Mouse (Mus musculus) heart, postnatal 0 days (tissue): Measurements from ENCODE around the gene Alkbh3. TPM values are rescaled to one million over a fixed set of nuclear protein-coding genes. Genes with fewer than 3 reads are reported as not detected.

ENCODE experiments used
- ATAC-seq: fragments of 200-750 bp; cut with Nextera tagmentation; 2 replicates; pipeline ENCODE4 v1.8.0; 2017; ENCODE audit warnings: low read depth, moderate number of reproducible peaks, moderate library complexity; ENCODE audit not compliant: insufficient read depth
- DNase-seq: peaks from one replicate; pipeline ENCODE4 v3.0.0-alpha.2; 2016; ENCODE audit warnings: low spot score
- H3K27ac ChIP-seq: fragments of 300-500 bp; sonication (generic); 2 replicates; pipeline ENCODE4 v1.5.1; 2014; ENCODE audit warnings: low read depth, mild to moderate bottlenecking
- H3K27me3 ChIP-seq: fragments of 300-500 bp; sonication (generic); 2 replicates; pipeline ENCODE4 v1.6.1; 2014; ENCODE audit warnings: low read length, mixed read lengths; ENCODE audit not compliant: control insufficient read depth, insufficient read depth
- H3K36me3 ChIP-seq: fragments of 300-500 bp; sonication (generic); replicated peaks from 2 replicates; pipeline ENCODE4 v1.6.1; 2014; ENCODE audit warnings: low read length, mixed read lengths; ENCODE audit not compliant: control insufficient read depth, insufficient read depth
- H3K4me1 ChIP-seq: fragments of 300-500 bp; sonication (generic); 2 replicates; pipeline ENCODE4 v1.6.1; 2014; ENCODE audit warnings: antibody characterized with exemption; ENCODE audit not compliant: control insufficient read depth, insufficient read depth
- H3K4me2 ChIP-seq: fragments of 300-500 bp; sonication (generic); 2 replicates; pipeline ENCODE4 v1.6.1; 2014; ENCODE audit warnings: low read depth, mild to moderate bottlenecking, low read length, moderate library complexity
- H3K4me3 ChIP-seq: fragments of 300-500 bp; sonication (generic); 2 replicates; pipeline ENCODE4 v1.5.1; 2014; ENCODE audit warnings: low read depth, low read length
- H3K9ac ChIP-seq: fragments of 300-500 bp; sonication (generic); replicated peaks from 2 replicates; pipeline ENCODE4 v1.6.1; 2014; ENCODE audit warnings: low read depth, low read length, mixed read lengths
- H3K9me3 ChIP-seq: fragments of 300-500 bp; sonication (generic); replicated peaks from 2 replicates; pipeline ENCODE4 v1.6.1; 2016; ENCODE audit warnings: low read length; ENCODE audit not compliant: control insufficient read depth
- CTCF ChIP-seq: IDR thresholded peaks from 2 replicates; pipeline ENCODE4 v1.5.1; 2016; ENCODE audit warnings: antibody characterized with exemption, control low read depth, low read depth
- EP300 ChIP-seq: IDR thresholded peaks from 2 replicates; pipeline ENCODE4 v1.6.1; 2016; ENCODE audit warnings: antibody characterized with exemption, low read depth
- WGBS: fragments of 180-500 bp; shearing (Covaris S2); extraction: QIAGEN DNeasy Blood & Tissue Kit; methylation state at CpG from one replicate; pipeline ENCODE4 v1.1.7; 2014; 5-methylcytosine and 5-hydroxymethylcytosine counted together
- polyA plus RNA-seq: library from polyadenylated mRNA; unstranded; fragments of >200 nt; fragmentation: Nextera tagmentation; extraction: Ambion mirVana; gene quantifications from 2 replicates; pipeline ENCODE4 v1.2.1, GENCODE M21; 2015
- total RNA-seq: library from RNA; depleted of rRNA; stranded (reverse); fragments of >200 nt; gene quantifications from 2 replicates; pipeline ENCODE4 v1.2.3, GENCODE M21; 2014; ENCODE audit warnings: low replicate concordance

Gene Alkbh3
- total and polyA plus RNA-seq, 2 experiments from 2014 or later: 96.8 to 123 TPM

GRCm38 (mm10) chr2:93963802-93964201 is 46.8 kb downstream of the Alkbh3 start:
- no peak overlapping the region for H3K9ac ChIP-seq
- H3K4me1 ChIP-seq: no peaks in the 10 kb centered on the region
- WGBS: 90% methylated on average over 1 of the region's 1 CpGs
- no peaks in the 10 kb centered on the region for H3K36me3 ChIP-seq
- H3K27ac ChIP-seq: no peak overlapping the region
- H3K4me3 ChIP-seq: no peak overlapping the region
- no peak for TF ChIP-seq CTCF
- no peak for TF ChIP-seq EP300
- H3K27me3 ChIP-seq: no peaks in the 10 kb centered on the region
- H3K9me3 ChIP-seq: no peaks in the 10 kb centered on the region
- no peak overlapping the region for H3K4me2 ChIP-seq
- DNase-seq (no peak), ATAC-seq (no peak)

- 56% methylated on average over 8 of the region's 8 CpGs for WGBS
- H3K27me3 ChIP-seq: peaks cover 9% of the 10 kb centered on the region; the same call in 1 of the 2 replicates
Observed at GRCm38 (mm10) chr2:93961716-93962115, 48.9 kb downstream of the Alkbh3 start.

GRCm38 (mm10) chr2:93959346-93959745 is 51.3 kb downstream of the Alkbh3 start:
- DNase-seq (no peak), ATAC-seq (no peak)
- WGBS: 71% methylated on average over 8 of the region's 8 CpGs

More at GRCm38 (mm10) chr2:93961716-93962115, 48.9 kb downstream of the Alkbh3 start:
- ATAC-seq (0 out of 2 replicates have a peak, but pooled peaks have one; percentile 18), DNase-seq (no peak)
- no peak overlapping the region for H3K27ac ChIP-seq
- no peak overlapping the region for H3K4me3 ChIP-seq
- H3K36me3 ChIP-seq: no peaks in the 10 kb centered on the region
- H3K9me3 ChIP-seq: no peaks in the 10 kb centered on the region
- TF ChIP-seq EP300 (no peak), CTCF (no peak)
- H3K4me1 ChIP-seq: no peaks in the 10 kb centered on the region
- no peak overlapping the region for H3K9ac ChIP-seq
- no peak overlapping the region for H3K4me2 ChIP-seq

GRCm38 (mm10) chr2:93958216-93958615 is 52.4 kb downstream of the Alkbh3 start:
- TF ChIP-seq CTCF (no peak), EP300 (no peak)

More at GRCm38 (mm10) chr2:93959346-93959745, 51.3 kb downstream of the Alkbh3 start:
- no peak for TF ChIP-seq CTCF
- no peak for TF ChIP-seq EP300
- H3K27ac ChIP-seq: no peak overlapping the region
- H3K9ac ChIP-seq: no peak overlapping the region
- no peak overlapping the region for H3K4me3 ChIP-seq
- H3K4me1 ChIP-seq: peaks cover 13% of the 10 kb centered on the region
- H3K4me2 ChIP-seq: no peak overlapping the region
- H3K27me3 ChIP-seq: peaks cover 20% of the 10 kb centered on the region
- H3K36me3 ChIP-seq: no peaks in the 10 kb centered on the region
- H3K9me3 ChIP-seq: no peaks in the 10 kb centered on the region

GRCm38 (mm10) chr2:93957785-93958175 is 52.8 kb downstream of the Alkbh3 start:
- Histone ChIP-seq H3K27me3 (peaks cover 31% of the 10 kb centered on the region), H3K4me1 (peaks cover 13% of the 10 kb centered on the region), H3K9ac (no peak overlapping the region), H3K27ac (no peak overlapping the region), H3K4me3 (no peak overlapping the region), H3K36me3 (no peaks in the 10 kb centered on the region), H3K4me2 (0 out of 2 replicates have a peak overlapping the region, but pooled peaks have one; percentile 95), H3K9me3 (no peaks in the 10 kb centered on the region)
- no peak for TF ChIP-seq CTCF
- no peak for TF ChIP-seq EP300
- DNase-seq (no peak), ATAC-seq (no peak)
- WGBS: 76% methylated on average over 8 of the region's 8 CpGs

More at GRCm38 (mm10) chr2:93958216-93958615, 52.4 kb downstream of the Alkbh3 start:
- Histone ChIP-seq H3K27ac (no peak overlapping the region), H3K4me3 (no peak overlapping the region), H3K9ac (no peak overlapping the region), H3K4me1 (peaks cover 13% of the 10 kb centered on the region), H3K27me3 (peaks cover 28% of the 10 kb centered on the region), H3K36me3 (no peaks in the 10 kb centered on the region), H3K4me2 (no peak overlapping the region), H3K9me3 (no peaks in the 10 kb centered on the region)
- no peak for DNase-seq
- ATAC-seq: no peak
- WGBS: 73% methylated on average over 3 of the region's 3 CpGs

- Histone ChIP-seq H3K27ac (peak within 1 kb of the TSS; percentile 52), H3K4me3 (peak within 1 kb of the TSS; percentile 71), H3K4me2 (peak within 1 kb of the TSS; percentile 95), H3K36me3 (no peaks in the 10 kb centered on the region), H3K9ac (peak within 1 kb of the TSS; percentile 74), H3K9me3 (no peaks in the 10 kb centered on the region), H3K4me1 (peaks cover 13% of the 10 kb centered on the region), H3K27me3 (peaks cover 31% of the 10 kb centered on the region)
- TF ChIP-seq CTCF (peak; percentile 1; the same call in 1 of the 2 replicates), EP300 (no peak)
- DNase-seq: peak; percentile 84
- 7% methylated on average over 59 of the region's 62 CpGs for WGBS
- peak; percentile 82 for ATAC-seq
Observed at GRCm38 (mm10) chr2:93956908-93957784, 53.5 kb downstream of the Alkbh3 start, which contains the start of gene Gm13889. TSS of gene Gm13889 (minus strand) at chr2:93957201.
